Mouse (Mus musculus) ES-CJ7 (cell line): ENCODE results near the gene Mgll.
A peak's percentile ranks its signal among the peaks of the same experiment; 100 is the strongest.

Source experiments
- DNase-seq: peaks from one replicate; pipeline ENCODE4 v3.0.0; 2011; ENCODE audit warnings: low read depth, low spot score

Gene Mgll

GRCm38 (mm10) chr6:88844901-88845565, 120.8 kb downstream of the Mgll start:
- DNase-seq = no peak

GRCm38 (mm10) chr6:88847571-88847970, 123.4 kb downstream of the Mgll start:
- no peak for DNase-seq

DNA sequence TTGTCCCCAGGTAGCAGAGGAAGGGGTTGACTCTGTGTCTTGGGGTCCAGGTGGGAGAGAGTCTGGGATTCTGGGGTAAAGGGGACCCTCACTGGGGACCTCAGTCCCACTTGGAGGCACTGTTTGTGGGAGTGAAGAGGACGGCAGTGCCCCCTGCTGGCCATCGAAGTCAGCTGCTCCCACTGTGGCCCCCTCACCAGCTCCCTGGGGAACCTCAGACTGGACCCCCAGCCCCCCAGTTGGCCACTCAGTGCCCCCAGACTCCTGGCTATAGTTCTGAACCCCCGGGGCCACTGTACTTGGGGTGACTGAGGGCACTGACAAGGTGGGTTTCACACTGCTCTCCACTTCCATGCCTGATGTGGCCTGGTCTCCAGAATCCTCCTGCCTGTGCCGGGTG, 125.1 kb downstream of the Mgll start:
- DNase-seq = peak; percentile 48

GRCm38 (mm10) chr6:88850034-88850433, 125.8 kb downstream of the Mgll start:
- no peak for DNase-seq

- DNase-seq = no peak
Observed at GRCm38 (mm10) chr6:88854509-88854908, 130.3 kb downstream of the Mgll start.

DNA sequence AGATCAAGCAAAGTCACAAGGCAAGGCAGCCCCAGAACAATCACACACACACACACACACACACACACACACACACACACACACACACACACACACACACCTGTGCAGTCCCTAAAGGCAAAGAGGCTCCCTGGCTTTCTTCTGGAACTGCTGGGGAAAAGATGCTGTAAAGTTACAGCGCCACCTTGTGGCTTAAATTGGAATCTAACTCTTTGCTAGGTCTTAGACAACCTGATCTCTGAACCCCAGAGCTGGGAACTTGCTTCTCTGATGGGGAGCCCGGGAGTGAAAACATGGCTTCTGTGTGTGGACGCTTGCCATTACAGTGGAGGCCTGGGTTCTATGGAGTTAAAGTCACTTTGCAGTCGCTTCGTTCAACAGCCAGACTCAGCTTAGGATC, 131.4 kb downstream of the Mgll start:
- DNase-seq = peak; percentile 86

DNA sequence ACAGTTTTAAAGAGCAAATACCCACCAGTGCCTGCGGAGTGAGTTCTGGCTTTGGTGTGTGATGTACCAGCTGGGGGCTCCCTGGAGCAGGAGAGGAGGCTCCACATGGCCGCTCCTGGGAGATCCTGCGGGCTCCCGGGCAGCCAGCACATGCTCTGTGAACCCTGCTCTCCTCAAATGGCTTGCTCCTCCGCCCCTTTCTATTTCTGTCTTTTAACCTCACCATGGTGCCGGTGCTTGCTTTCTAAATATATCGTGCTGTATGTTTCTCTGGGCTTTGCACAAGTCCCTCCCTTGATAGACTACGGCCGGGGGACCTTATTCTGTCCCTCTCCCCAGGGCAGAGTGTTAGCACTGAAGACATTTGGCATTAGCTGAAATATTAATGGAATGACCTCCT, 133.0 kb downstream of the Mgll start:
- peak; percentile 51 for DNase-seq

DNA sequence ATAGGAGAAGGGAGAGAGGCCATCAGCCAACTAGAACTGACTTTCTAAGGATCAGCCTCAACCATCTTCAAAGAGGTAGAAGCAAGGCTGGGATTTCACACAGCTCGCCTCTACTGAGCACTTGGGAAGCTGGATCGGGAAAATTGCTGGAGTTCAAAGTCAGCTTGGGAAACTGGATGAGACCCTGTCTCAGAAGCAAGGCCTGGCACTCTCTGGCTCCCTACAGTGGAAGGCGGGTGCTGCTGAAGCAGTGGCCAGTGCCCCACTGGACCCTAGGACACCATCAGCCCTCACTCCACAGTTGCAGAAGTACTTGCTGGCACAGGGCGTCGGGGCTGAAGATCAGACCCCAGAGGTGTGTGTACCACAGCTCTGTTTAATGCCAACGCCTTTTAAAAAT, 133.6 kb downstream of the Mgll start:
- DNase-seq = no peak

- no peak for DNase-seq
Observed at GRCm38 (mm10) chr6:88858341-88858740, 134.1 kb downstream of the Mgll start.

DNA sequence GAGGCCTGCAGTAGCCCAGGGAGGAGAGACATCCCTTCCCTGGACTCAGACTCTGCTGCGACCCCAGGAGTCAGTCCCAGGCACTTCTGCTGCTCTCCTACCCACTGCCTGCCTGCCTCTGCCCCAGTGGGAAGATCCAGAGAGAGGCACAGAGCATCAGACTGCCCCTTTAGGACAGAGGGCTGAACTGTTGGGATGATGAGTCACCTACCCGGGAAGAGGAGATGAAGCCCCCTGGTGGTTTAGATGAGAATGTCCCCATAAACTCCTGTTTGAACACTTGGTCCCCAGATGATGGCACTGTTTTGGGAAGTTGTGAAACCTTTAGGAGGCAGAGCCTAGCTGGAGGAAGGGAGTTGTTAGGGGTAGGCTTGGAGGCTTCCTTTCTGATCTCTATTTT, 136.7 kb downstream of the Mgll start:
- DNase-seq = peak; percentile 95

GRCm38 (mm10) chr6:88865704-88866103, 141.5 kb downstream of the Mgll start:
- no peak for DNase-seq

- DNase-seq = no peak
Observed at GRCm38 (mm10) chr6:88869459-88869858, 145.2 kb downstream of the Mgll start.

DNA sequence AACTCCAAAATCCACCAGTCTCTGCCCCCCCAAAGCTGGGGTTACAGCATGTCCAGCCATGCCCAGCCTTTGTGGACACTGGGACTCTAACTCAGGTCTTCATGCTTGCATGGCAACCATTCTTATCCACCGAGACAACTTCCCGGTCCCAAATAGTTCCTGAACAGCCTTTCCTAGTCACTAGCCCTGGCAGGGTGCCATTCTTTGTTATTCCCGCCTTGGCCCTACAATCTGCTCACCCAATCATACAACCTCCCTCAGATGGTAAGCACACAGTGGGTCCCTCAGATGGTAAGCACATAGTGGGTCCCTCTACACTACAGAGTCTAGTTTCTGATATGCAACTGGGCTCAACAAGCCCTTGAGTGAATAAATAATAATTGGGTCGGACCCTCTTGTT, 146.4 kb downstream of the Mgll start:
- DNase-seq = no peak

DNA sequence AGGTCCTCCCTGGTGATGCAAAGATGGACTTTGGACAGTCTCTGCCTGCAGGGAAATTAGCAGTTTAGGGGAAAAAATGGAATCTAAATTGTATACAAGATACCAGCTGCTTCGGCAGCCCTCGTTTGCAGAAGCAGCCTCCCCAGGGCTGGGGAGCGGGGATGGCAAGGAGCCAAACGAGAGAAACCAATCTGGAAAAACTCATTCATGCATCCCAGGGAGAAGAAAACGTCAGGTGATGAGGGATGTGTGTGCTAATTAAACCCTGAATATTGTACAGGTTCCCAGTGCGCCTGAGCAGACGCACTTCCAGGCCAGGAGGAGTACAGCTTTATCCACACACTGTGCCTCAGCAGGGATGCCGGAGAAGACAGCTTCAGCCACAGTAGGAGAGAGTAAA, 147.3 kb downstream of the Mgll start:
- DNase-seq = no peak

DNA sequence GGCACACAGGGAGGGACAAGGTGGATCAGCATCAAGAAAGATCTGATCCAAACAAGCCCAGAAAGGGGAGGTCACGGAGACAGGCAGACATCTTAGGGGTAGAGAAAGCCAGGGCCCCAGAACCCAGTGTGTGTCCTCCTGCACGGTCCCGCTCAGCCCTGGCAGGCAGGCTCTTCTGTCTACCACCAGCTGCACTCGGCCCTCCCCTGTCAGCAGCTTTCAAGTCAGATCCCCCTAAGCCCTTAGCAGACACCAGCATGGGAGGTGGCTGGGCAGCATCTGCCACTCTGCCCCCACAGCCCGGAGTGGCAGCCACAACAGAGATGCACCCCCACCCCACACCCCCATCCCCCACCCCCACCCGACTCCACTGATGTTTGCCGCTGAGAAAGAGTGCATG, 148.6 kb downstream of the Mgll start:
- DNase-seq = no peak

GRCm38 (mm10) chr6:88873965-88874867, 150.0 kb downstream of the Mgll start:
- no peak for DNase-seq

DNA sequence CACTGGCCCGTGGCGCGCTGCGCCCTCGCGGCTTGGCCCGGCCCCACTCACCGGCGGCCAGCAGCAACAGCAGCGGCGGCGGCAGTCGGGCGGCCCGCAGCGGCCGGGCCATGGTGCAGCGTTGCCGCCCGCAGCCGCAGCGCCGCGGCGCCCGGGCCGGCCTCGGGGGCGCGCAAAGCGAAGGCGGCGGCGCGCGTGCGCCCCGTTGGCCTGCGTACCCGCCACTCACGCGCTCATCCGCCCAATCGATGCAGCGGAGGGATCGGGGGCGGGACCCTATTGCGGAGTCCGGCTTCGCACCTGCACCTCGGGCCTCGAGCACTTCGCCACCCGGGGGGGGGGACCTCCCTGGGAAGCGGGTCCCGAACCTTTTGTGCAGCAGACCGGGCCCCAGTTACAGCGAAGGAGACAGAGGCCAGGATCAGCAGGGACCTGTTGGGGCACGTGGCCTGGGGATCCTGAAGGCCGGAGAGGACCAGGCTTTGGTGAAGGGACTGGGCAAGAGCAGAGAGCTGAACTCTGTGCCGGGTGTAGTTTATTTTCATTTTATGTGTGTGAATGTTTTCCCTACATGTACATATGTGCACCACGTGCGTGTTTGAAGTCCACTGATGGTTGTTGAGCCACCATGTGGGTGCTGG, 150.8 kb downstream of the Mgll start, which contains the start of gene Podxl2:
Gene Podxl2 (minus strand): TSS at position 177 of the 641 bp plus-strand sequence.
- peak; percentile 70 for DNase-seq
